Comparison of ENCODE assay signal across 9 mouse cellular contexts in genomic region chr3:108297603-108298553, GRCm38 (mm10). TPM values are rescaled to one million over a fixed set of nuclear protein-coding genes. Genes with fewer than 3 reads are reported as not detected.
DNase-seq lines count a peak whose midpoint lies in the region; ATAC-seq and TF ChIP-seq lines count a peak whose summit lies in the region.
"Had no signal": no experiment of that assay in that cellular context is flagged by ENCODE, and none has a peak within 500 bp of the region (broad histone marks: within the 10 kb centered on the region; RNA-seq: fewer than 3 reads in every experiment).

No protein-coding gene starts in this region.

- H3K27ac ChIP-seq in heart, postnatal 0 days (ENCODE audit: low read depth), result peak overlapping the region; percentile 49

- DNase-seq in heart, postnatal 0 days (ENCODE audit: low spot score), result no peak
- no peak for DNase-seq in heart, postnatal 36 days
- peak; percentile 84 for DNase-seq in Muller cell, postnatal 12 days (ENCODE audit: inconsistent ontology term)
- peak; percentile 57 for DNase-seq in brain, embryonic 14.5 days (ENCODE audit: low read depth)
- DNase-seq in B cell, adult 2 months, result no peak
- DNase-seq: adrenal gland, adult 8-10 months; kidney, adult 2 months had no signal

- TF ChIP-seq CTCF in heart, postnatal 0 days (IDR thresholded peaks at IDR 0.05; ENCODE audit: low read depth), result no peak
- no peak for TF ChIP-seq CTCF in brain, embryonic 14.5 days (IDR thresholded peaks at IDR 0.05; ENCODE audit: borderline replicate concordance, extremely low read depth, insufficient read depth, insufficient read length)

- WGBS in heart, postnatal 0 days, result 46% methylated on average over 7 of the region's 7 CpGs

- no peak for TF ChIP-seq POLR2A in brain, embryonic 14.5 days (IDR thresholded peaks at IDR 0.05; ENCODE audit: borderline replicate concordance, extremely low read depth, insufficient read depth, insufficient read length, poor library complexity, severe bottlenecking)

- no peak overlapping the region for H3K4me3 ChIP-seq in heart, postnatal 0 days (ENCODE audit: low read depth, low read length)

- no peak overlapping the region for H3K4me2 ChIP-seq in heart, postnatal 0 days (ENCODE audit: low read depth, low read length)

- no peak overlapping the region for H3K9ac ChIP-seq in heart, postnatal 0 days (replicated peaks; ENCODE audit: low read depth, low read length)

- no peaks in the 10 kb centered on the region for H3K9me3 ChIP-seq in heart, postnatal 0 days (replicated peaks; ENCODE audit: control insufficient read depth, low read length)

- ATAC-seq in heart, postnatal 0 days (ENCODE audit: insufficient read depth, low read depth), result no peak
- peak; percentile 32; the same call in 1 of the 2 replicates for ATAC-seq in megakaryocyte, adult 5-6 weeks (ENCODE audit: poor library complexity, severe bottlenecking)
- no peak for ATAC-seq in inflammation-experienced regulatory T-cells, adult 6 months

- no peaks in the 10 kb centered on the region; the same call in 1 of the 2 replicates for H3K36me3 ChIP-seq in heart, postnatal 0 days (replicated peaks; ENCODE audit: control insufficient read depth, insufficient read depth, low read length)

- no peaks in the 10 kb centered on the region for H3K27me3 ChIP-seq in heart, postnatal 0 days (ENCODE audit: control insufficient read depth, insufficient read depth, low read length)

- peaks cover 46% of the 10 kb centered on the region for H3K4me1 ChIP-seq in heart, postnatal 0 days (ENCODE audit: control insufficient read depth, insufficient read depth)

- intact Hi-C loops in heart, postnatal 36 days (cut with DNase I), result no loop called here

- no peak for TF ChIP-seq EP300 in heart, postnatal 0 days (IDR thresholded peaks at IDR 0.05; ENCODE audit: low read depth)

RNA-seq across cellular contexts. Expression of gene Sort1, which starts 14.0 kb away (rescaled TPM):
- total RNA-seq in heart, postnatal 0 days (2014; rRNA removed; ENCODE audit: low replicate concordance), result 33.5 and 34.4 TPM in 2 replicates
- 6.7 and 7.4 TPM in 2 replicates for polyA plus RNA-seq in heart, postnatal 0 days (2015; fragmentation: Nextera tagmentation; extraction: Ambion mirVana)
- 10 to 100 TPM; 18.7 to 20.3 TPM for total RNA-seq in heart, postnatal 36 days (2021)
- 74.2 and 79.2 TPM in 2 replicates for polyA plus RNA-seq in brain, embryonic 14.5 days (2012; rRNA removed)
- total RNA-seq in megakaryocyte, adult 5-6 weeks (2015), result 80.7 and 83.8 TPM in 2 replicates
- 76.4 and 87.8 TPM in 2 replicates for total RNA-seq in megakaryocyte, adult 5-6 weeks (2017)
- not detected for polyA plus RNA-seq in inflammation-experienced regulatory T-cells, adult 6 months (2017; shearing (Covaris generic))

RNA-seq across cellular contexts. Expression of gene Psma5, which starts 41.2 kb away (rescaled TPM):
- 82.6 and 104 TPM in 2 replicates for total RNA-seq in heart, postnatal 0 days (2014; rRNA removed; ENCODE audit: low replicate concordance)
- polyA plus RNA-seq in heart, postnatal 0 days (2015; fragmentation: Nextera tagmentation; extraction: Ambion mirVana), result 177 and 180 TPM in 2 replicates
- 10 to 100 TPM; 54.3 to 55.2 TPM for total RNA-seq in heart, postnatal 36 days (2021)
- 135 and 166 TPM in 2 replicates for polyA plus RNA-seq in brain, embryonic 14.5 days (2012; rRNA removed)
- total RNA-seq in megakaryocyte, adult 5-6 weeks (2015), result 160 and 172 TPM in 2 replicates
- 146 and 158 TPM in 2 replicates for total RNA-seq in megakaryocyte, adult 5-6 weeks (2017)
- 100 to 1,000 TPM; 167 to 264 (median 193) TPM for polyA plus RNA-seq in inflammation-experienced regulatory T-cells, adult 6 months (2017; shearing (Covaris generic))

Comparison
In these comparisons a context has a peak if more than half of its experiments do, and no peak if none do; other contexts are left out.
1. DNase-seq: peak in Muller cell, postnatal 12 days (single experiment) and brain, embryonic 14.5 days (single experiment); none in heart, postnatal 0 days (single experiment), heart, postnatal 36 days (0 of 2) and B cell, adult 2 months (0 of 2).